Mouse (Mus musculus) spleen, adult 18-20 months (tissue): ENCODE data around the gene Cep170b.

Experiments
- DNase-seq, 2 experiments: peaks; one replicate each; pipeline ENCODE4 v3.0.0; 2022; ENCODE audit warnings: mixed read lengths in 2 of 2

Cep170b gene

DNA sequence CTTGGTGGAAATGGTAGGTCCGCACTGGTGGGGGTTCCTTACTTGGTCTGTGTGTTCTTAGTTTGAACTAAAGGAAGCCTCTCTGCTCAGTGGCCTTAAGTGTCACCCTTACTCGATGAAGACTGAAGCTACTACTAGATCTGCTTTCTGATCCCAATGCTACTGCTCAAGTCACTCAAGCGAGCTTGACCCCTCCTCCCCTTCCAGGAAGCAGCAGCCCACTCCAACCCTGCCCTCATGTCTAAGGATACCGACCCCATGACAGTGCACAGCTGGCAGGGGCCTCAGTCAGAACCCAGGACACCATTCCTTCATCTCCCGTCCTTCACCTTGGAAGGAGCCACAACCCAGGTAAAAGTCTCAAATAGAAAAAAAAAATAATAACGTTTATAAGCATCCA, at the start of gene Cep170b:
Cep170b (plus strand) TSS at position 240 of the 400 bp plus-strand sequence.
- DNase-seq: no peak

DNA sequence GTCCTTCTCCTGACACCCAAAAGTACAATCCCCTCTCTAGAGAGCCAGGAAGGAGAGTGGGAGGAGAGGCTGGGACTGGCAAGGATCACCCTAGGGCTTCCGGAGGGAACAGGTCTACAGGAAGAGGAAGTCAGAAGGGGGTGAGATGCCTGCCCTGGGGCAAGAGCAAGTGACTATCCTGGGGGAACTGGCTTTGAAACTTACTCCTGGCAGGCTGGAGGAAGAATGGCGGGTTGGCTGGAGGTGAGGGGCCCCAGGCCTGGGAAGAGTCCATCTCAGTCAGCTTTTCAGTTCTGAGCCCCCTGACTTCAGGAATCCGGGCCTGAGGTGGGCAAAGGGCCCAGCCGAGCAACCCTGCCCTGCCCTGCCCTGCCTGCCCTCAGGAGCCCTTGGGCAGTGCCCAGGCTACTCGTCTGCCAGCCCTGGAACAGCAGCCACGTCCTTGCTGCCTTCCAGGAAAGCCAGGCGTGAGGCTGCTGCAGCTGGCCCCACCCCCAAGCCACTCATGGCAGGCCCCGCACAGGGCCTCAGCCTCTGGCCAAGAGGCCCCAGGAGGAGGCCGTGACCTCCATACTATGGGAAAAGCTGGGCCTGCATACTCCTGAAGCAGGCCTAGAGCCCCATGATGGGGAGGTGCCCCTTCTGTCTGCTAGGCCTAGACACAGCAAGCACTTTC, 49.4 kb upstream of the Cep170b start:
- no peak for DNase-seq

DNA sequence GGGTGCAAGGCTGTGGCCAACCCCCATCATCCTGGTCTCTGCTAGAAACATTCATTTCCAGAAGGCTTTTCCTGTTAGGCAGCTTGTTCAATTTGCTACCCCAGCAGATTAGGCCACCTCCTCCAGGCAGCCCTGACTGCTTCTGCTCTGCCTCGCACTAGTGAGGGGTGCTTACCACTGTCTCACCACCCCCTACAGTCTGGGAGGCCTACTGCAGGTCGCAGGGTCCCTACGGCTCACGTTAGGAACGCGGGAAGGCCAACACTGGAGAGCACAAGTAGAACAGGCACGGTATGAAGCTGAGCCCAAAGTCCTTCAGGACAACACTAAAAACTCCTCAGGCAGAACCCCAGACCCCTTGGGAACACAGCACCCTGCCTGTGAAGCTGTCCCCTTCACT, 48.4 kb upstream of the Cep170b start:
- DNase-seq: no peak

DNA sequence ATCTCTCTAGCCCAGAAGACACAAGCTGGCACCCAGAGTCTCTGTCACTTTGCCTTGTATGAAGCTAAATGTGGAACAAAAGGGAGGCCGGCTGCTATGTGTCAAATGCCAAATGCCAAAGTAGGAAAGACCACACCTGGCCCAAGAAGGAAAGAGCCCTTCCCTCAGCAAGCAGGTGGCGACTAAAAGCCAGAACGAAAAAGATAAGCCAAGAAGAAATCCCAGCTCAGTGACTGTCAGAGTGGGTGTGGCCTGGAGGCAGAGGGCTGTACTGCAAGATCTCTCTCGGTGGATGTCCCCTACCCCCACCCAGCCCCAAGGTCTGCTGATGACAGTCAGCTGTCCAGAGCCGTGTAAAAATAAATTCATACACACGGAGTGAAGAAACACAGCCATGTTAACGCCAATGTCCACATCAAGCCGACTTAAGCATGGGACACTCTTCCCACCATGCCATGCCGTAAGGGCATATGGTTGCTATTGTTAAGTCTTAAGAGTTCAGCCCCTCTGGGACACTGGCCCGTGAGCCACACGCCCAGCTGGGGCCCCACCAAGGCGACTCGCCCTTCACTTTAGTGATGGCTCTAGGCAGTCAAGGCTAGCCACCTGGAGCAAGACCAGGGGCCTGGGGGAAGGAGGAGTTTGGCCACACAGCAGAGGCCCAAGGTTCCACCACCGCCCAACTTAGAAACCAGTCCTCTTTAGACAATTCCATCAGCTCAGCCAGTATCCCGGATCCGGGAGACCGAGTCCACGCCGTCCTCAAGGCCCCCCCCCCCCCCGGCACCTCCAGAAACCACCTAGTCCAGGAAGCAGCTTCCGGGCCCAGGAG, 47.3 kb upstream of the Cep170b start:
- DNase-seq: peak in 1 of 2 experiments; percentile 26

DNA sequence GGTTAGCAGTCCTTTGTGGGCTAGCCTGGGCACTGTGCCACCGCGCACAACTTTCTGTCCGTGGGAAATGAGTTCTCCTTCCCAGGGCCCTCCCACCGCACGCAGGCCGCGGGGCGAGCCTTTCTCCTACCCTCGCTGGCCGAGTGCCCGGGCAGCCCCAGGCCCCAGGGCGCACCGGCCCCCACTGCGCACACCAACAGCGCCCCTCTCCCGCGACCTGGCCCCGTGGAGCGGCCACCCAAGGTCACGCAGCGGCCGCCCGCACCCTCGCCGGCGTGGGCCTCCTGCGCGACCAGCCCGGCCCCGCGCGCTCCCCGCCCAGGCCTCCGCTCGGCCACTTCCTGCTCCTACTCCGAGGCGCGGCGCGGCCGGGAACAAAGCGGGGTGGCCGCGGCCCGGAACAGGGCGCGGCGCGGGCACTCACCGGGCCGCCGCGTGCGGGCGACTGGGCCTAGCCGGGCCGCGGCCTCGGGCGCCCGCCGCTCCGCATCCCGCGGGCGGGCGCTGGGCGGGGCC, 46.6 kb upstream of the Cep170b start:
- peak in 1 of 2 experiments; percentile 47 for DNase-seq

DNA sequence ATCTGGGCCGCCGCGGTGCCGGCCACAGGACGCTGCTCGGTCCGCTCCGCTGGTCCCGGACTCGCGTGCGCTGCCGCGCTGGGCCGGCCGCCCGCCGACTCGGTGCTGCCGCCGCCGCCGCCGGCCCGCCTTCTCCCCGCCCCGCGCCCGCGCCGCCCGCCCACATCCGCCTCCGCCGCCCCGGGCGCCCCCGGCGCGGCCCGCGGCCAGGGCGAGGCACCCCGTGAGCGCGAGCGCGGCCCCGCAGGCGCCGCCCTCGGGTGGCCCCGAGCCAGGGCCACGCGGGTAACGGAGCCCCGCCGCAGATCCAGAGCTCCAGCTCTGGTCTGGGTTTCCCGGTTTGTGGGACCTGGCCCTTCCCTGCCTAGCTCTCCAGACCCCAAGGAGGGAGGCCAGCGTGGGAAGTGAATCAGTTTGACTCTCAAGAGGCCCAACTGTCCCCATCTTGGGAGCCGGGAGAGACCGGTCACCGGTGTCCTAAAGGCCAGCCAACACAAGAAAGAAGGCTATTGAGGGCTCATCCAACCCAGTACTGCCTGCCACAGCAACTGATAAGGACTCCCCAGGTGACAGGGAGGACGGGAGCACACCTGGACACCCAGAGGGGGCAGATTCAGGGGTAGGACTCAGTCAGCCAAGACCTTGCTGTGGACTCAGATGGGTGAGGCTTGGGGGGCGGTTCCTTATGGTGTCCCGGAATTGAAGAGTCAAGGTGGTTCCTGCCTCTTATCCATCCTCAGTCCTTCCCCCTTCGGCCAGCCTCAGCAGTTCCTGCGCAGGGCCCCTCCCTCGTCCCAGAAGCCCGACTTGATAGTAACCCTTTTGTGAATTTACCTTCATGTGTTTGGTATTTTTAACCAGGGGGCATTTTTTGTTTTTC, 45.9 kb upstream of the Cep170b start, which contains the start of gene Akt1:
Akt1 (minus strand) TSS at position 753 of the 880 bp plus-strand sequence.
- peak; percentile 46 to 69 for DNase-seq

DNA sequence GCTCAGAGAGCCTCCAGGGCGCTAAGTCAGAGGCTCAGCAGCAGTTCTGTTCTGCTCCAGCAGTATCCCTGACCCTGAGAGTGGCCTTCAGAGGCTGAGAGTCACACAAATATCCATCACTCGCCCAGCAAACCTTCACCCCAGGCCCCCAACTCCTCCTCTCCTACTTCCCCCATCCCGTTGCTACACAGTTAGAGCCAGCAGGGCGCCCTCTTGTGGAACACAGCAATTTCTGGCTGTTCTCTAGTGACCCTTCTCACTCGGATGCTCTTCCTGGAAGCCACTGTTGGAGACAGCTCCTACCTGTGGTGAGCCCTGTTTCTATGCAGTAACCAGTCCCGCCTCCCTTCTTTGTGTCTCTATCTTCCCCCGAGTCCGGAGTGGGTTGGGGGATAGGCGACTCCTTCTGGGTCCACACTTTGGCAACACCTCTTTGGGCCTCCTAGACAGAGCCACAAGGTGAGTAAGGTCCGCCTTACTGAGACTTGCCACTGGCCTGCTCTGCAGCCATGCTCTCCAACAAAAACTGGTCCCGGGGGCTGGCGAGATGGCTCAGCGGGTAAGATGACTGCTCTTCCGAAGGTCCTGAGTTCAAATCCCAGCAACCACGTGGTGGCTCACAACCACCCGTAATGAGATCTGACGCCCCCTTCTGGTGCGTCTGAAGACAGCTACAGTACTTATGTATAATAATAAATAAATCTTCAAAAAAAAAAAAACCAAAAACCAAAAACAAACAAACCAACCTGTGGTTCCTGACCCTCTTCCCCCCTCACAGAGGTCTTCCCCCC, 44.8 kb upstream of the Cep170b start:
- peak; percentile 66 to 83 for DNase-seq

DNA sequence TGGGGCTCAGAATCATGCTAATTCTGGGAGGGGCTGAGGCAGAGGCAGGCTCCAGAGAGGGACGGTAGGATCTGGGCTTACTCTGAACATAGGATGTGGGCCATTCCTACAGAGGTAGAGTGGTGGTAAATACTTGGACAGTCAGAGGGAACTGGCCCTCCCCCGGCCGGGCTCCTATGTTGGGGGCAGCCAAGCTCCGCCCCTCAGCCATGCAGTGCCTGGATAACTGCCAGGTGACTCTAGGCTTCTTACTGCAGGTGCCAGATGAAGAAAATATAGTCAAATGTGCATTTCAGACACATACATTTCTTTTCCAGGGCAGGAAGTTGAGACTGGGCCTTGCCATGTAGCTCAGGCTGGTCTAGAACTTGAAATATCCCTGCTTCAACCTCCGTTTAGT, 43.2 kb upstream of the Cep170b start:
- DNase-seq: no peak

DNA sequence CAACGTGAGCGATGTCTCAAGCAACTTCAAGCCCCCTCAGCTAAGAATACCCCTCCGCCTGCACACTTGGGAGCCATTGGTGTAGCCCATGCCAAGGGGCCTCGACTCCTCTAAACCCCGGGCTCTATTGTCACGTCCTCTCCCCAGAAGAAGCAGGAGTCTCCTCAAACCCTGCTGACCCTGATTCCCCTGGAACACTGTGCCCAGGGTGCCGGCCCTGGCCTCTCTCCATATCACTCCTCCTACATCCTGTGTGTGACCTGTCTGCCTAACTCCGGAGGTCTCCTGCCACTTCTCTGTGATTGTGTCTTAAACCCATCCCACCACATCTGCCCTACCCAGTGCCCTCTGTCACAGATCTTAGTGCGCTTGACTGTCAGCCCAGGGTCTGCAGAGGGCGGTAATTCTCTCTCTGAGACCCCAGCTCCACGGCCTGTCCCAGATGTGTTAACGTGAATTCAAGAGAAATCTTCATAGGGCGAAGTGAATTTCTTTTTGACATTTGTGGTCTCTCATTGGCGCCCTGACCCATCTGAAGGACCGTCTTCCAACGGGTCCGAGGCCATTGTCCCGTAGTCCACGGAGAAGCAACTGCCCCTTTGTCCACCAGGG, 42.2 kb upstream of the Cep170b start:
- DNase-seq: no peak

DNA sequence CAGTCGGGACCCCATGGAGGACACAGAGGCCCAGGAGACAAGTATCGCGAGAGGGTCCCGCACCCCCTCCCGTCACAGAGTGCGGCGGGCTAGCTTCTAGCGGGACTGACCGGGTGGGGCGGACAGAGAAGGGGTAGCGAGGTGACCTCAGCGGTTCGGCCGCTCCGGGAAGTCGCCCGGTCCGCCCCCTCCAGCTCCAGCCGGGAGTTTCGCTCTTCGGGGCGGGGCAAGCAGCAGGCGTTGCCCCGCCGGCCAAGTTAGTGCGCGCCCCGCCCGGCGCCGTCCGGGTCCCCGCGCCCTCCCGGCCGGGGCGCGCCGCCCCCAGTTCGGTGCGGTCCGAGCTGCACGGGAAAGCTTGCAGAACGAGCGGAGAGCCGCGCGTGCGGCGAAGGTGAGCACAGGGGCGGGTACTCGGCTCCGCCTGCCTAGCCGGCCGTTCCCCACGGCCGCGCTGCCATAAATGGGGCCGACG, 41.7 kb upstream of the Cep170b start, which contains the start of gene Zbtb42:
Zbtb42 (plus strand) TSS at position 274 of the 472 bp plus-strand sequence.
- peak; percentile 38 to 57 for DNase-seq

DNA sequence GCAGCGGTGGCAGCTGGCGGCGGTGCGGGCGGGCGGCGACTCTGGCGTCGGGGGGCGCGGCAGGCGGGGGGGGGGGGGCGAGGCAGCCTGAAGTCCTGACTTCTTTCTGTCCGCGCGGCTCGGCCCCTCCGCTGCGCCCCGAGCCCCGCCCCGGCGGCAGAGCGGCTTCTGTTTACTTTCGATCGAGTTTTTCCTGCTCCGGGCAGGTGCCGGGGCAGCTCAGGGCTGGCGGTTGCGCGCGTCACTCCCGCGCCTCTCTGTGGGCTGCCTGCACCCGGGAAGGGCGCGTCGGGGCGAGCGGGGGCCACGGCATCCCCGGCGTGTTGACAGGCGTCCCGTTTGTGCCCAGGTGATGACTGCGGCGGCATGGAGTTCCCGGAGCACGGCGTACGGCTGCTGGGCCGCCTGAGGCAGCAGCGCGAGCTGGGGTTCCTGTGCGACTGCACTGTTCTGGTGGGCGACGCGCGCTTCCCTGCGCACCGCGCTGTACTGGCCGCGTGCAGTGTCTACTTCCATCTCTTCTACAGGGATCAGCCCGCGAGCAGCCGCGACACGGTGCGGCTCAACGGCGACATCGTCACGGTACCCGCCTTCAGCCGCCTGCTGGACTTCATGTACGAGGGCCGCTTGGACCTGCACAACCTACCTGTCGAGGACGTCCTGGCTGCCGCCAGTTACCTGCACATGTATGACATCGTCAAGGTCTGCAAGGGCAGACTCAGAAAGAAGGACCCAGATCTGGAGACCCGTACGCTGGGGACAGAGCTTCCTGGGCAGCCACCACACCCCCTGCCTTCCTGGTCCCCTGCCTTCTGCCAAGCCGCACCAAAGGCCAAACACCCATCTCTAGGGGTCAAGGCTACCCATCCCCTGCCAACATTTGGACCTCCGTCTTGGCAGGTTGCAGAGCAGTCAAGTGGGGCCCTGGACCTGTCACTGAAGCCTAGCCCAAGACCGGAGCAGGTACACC, 40.9 kb upstream of the Cep170b start:
- DNase-seq: peak in 1 of 2 experiments; percentile 49

DNA sequence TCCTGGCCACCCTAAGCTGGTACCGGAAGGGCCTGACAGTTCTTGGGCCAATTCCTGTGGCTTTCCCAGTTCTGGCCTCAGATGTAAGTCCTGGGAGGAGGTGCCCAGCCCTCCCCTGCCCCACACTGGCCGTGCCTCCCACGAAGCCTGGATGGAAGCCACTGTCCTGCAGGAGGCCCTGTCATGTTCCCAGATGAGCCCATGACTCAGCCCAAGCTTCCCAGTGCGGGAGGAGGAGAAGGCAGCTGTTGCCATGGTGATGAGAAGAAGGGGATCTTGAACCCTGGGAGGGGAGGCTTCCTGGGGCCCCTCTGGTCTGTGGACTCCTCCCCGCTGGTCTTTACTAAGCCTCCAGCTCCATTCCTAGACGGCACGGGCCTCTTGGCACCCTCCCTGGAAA, 36.9 kb upstream of the Cep170b start:
- DNase-seq: no peak

DNA sequence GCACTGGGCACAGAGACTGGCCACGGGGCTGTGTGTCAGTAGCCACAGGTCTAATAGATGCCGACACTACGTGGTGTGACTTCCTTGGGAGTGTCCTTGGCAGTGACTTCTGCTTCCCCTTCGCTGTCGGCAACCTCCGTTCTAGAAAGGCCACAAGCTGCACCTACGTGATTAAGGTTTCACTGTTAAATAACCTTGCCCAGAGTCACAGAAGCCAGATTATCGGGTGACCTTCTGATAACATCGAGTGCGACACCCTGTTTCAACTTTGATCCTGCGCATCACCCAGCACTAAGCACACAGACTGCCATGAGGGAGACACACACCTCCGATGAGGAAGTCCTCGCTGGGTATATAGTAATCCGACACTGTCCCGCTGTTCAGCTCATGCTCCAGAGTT, 31.8 kb upstream of the Cep170b start:
- peak in 1 of 2 experiments; percentile 47 for DNase-seq

DNA sequence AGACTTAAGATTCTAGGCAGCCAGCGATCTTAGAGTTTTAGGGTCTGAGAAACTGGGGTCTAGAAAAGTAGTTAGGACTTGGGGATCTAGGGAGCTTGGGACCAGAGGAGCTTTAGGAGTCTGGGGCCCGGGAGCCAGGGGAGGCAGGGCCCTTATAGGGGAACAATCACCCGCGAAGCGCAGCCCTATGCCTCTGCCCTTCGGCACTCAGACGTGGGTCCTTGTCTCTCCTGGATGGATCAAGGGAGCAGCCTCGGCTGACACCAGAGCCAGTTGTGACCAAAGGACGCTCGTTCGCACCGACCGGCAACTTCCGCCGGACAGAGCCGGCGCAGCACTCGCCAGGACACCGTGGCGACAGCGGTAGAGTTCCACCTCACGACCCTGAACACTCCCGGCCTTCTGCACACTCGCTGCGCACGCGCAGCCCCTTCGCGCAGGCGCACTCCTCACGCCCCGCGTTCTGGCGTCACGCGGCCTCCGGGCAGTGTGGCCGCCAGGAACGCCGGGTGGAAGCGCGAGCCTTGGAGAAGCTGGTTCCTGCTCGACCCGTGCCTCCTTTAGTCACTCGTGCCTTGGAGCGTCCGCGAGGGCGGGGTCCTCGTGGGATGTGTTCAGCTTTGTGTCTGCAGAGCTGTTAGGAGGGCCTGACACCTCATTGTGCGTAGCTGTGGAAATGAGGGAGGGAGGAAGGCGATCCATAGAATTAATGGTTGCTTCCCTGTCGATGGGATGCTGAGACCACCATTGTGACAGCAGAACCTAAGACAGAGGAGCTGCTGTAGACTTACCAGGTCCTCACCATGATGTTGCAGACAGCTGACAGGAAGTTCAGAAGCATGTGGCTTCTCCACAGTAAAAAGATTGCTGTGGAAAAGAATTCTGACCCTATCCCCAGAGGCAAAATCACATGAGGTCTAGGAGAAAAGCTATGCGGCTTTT, 26.8 kb upstream of the Cep170b start:
- peak; percentile 88 to 93 for DNase-seq

DNA sequence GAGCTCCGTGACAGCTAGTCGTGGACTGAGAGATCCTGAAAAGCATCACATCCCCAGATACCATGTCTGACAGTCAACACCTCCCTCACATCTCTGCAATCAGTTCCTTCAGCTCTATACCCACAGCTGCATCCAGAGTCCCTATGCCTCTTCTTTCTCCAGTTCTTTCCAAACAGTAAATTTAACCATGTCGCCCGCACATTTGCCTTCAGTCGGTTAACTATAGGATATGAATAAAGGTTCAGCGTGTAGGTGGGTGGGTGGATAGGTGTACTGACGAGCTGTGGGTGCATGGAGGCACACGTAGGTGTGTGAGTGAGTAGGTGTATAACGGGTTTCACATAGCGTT, 26.2 kb upstream of the Cep170b start:
- no peak for DNase-seq

DNA sequence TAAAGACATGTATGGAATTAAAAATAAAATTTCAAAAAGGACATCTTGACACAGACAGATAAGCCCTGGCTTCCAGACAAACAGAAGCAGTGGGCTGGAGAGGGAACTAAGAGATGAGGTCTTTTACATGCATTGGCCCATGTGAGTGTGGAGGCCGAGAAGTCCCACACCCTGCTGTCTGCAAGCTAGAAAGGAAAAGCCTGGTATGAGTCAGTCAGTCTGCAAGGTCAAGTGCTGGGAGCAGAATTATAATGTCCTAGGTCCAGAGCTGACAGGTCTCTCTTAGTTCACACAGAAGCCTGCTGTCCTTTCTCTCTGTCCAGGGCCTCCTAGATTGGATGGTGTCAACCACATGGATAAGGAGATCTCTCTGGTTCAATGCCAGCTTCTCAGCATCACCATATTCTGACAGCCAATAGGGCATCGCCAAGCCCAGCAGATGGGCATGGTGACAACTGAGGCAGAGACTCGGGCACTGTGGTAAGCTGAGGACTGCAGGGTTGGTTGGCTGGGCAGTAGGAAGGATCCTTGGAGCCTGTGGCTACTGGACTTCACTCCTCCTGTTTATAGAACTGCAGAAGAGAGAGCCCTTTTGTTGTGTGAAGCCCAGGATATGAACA, 23.3 kb upstream of the Cep170b start:
- DNase-seq: no peak

DNA sequence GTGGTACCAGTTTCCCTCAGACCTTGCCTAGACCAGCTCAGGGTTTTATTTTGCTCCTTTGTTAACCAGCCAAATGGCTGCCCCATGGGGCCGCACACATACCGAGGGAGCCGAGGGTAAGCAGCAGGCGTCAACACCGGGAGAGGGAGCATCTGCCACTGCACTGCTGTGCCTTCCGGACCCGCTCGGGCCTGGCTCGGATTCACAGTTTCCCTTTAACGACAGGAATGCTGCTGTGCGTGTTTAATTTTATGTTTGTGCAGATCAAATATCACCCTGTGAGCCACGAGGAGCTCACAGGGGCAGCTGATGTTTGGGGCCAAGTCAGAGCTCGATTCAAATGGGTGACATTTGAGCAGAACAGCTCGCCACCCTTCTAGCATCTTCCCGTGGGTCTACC, 19.7 kb upstream of the Cep170b start:
- no peak for DNase-seq
